Mouse (Mus musculus): ENCODE data around the gene Ambn. TPM values are rescaled to one million over a fixed set of nuclear protein-coding genes. Genes with fewer than 3 reads are reported as not detected.
"Not testable (repeated sequence)": the region's sequence is repeated elsewhere in the genome, so short reads cannot be mapped to it uniquely, and the experiment has no call there.

The Ambn gene
- not detected in 2 replicates for total RNA-seq (2021)
- long read RNA-seq, experiment 1: 0 reads
- long read RNA-seq, experiment 2: 0 reads

GRCm38 (mm10) chr5:88455691-88456090 lies at the start of gene Ambn:
Gene Ambn (plus strand): TSS chr5:88455991.
- no peak for DNase-seq

- no peak for DNase-seq
Measured at GRCm38 (mm10) chr5:88420319-88421065, 35.3 kb upstream of the Ambn start.

GRCm38 (mm10) chr5:88424892-88425291 lies 30.9 kb upstream of the Ambn start:
- not testable (repeated sequence) for DNase-seq

- no peak for DNase-seq
Measured at GRCm38 (mm10) chr5:88426753-88427152, 29.0 kb upstream of the Ambn start.

- DNase-seq: no peak
Measured at GRCm38 (mm10) chr5:88467471-88467870, 11.7 kb downstream of the Ambn start.

GRCm38 (mm10) chr5:88468807-88469704 lies 13.3 kb downstream of the Ambn start:
- DNase-seq: no peak

GRCm38 (mm10) chr5:88487675-88488074 lies 31.9 kb downstream of the Ambn start, which contains the start of gene Enam:
Gene Enam (plus strand): TSS chr5:88487975.
- DNase-seq: no peak

- no peak for DNase-seq
Measured at GRCm38 (mm10) chr5:88489004-88489403, 33.2 kb downstream of the Ambn start.

- no peak for DNase-seq
Measured at GRCm38 (mm10) chr5:88491111-88491510, 35.3 kb downstream of the Ambn start.

- DNase-seq: no peak
Measured at GRCm38 (mm10) chr5:88499781-88500180, 44.0 kb downstream of the Ambn start.

- no peak for DNase-seq
Measured at GRCm38 (mm10) chr5:88508555-88508954, 52.8 kb downstream of the Ambn start.

- no peak for DNase-seq
Measured at GRCm38 (mm10) chr5:88508990-88509389, 53.2 kb downstream of the Ambn start.

Other genes starting within 250 kb of the Ambn start
- not detected in 2 replicates for gene Gm7714, start 187.1 kb upstream of the Ambn start, total RNA-seq (2021)
- gene Prol1, start 138.7 kb upstream of the Ambn start, total RNA-seq (2021): not detected in 2 replicates
- gene Amtn, start 79.9 kb upstream of the Ambn start, total RNA-seq (2021): not detected in 2 replicates
- not detected in 2 replicates for gene Enam, start 32.0 kb downstream of the Ambn start, total RNA-seq (2021)
- 0.98 and 1.5 TPM in 2 replicates for gene Jchain, start 71.9 kb downstream of the Ambn start, total RNA-seq (2021)
- gene Utp3, start 98.5 kb downstream of the Ambn start, total RNA-seq (2021): 34.8 and 43.2 TPM in 2 replicates
- gene Rufy3, start 109.0 kb downstream of the Ambn start, total RNA-seq (2021): 24.2 and 30.6 TPM in 2 replicates
- gene Grsf1, start 220.2 kb downstream of the Ambn start, total RNA-seq (2021): 151 and 153 TPM in 2 replicates

All from adrenal gland, postnatal 14 days (tissue).